Mouse (Mus musculus): ENCODE measurements at regions not wholly inside any gene's neighbourhood (a gene's known extent, or its start where the extent isn't known, plus 50 kb on each side); places are given as distances from the start of the nearest gene placed in this dataset.

DNA sequence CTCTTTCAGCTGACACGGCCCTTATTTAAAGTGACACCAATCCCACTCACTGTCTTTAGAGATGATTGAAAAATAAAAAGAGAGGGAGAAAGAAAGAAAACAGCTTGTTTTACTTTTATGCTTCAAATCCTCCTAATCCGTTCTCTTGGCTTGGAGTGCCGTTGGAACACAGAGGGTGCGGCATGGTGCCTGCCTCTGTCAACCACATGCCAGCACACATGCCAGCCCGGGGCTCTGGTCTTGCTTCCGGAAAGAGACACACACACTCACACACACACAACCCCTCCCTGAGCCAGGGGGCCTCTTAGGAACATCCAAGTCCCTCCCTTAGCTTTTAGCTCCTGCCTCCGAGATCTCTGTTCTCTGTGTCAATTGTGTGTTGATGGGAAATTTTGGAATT, 116.2 kb upstream of the 3110018I06Rik start:
- DNase-seq (ENCODE audit: low read depth, low spot score), result no peak

DNA sequence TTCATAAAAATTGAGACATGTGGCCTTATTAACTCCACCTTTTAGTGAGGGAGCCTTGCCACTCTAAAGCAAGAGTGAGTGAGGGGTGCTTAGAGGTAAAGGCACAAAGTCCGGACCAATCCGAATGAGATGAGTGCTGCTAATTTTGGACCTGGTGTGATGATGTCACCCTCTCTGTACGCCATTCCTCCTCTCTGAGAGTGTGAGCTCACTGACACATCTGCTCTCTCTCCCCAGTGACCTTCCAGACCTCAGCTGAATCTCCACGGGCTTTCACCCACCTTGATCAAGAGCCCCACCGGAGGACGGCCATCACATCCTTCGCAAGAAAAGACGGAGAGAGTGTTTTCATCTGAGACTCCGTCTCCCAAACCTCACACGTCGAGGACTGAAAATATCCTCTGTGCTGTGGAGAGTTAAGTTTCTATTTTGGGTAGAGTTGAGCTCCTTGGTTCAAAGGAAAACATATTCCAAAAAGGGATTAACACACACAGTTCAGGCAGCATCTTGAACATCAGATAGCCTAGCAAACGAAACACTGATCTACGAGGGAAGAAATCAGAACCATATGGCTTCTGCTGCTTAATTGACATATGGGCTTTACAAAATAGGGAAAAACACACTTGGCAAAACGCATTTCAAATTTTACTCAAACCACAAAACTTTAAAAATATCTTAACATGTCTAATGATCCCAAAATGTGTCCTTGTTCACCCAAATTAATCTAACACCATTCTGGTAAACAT, 96.2 kb upstream of the 3110018I06Rik start:
- no peak for DNase-seq (ENCODE audit: low read depth, low spot score)

DNA sequence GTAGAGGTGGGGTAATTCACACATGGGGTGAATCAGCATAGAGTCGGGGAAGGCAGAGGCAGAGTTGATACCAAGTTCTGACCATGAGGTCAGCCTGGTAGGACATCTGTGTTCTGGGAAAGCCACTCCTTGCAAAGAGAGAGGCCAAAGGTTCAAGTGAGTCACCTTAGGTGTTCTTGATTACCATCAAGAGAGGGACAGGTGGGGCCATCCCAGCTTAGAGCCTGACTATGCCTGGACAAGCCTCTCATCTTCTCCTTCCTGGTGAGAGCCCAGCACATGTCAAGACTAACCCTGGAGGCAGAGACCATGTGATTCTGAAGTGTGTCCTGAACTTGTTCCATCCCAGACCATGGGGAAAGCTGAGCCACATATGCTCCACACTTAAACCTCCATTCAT, 94.0 kb upstream of the 3110018I06Rik start:
- DNase-seq (ENCODE audit: low read depth, low spot score), result no peak

DNA sequence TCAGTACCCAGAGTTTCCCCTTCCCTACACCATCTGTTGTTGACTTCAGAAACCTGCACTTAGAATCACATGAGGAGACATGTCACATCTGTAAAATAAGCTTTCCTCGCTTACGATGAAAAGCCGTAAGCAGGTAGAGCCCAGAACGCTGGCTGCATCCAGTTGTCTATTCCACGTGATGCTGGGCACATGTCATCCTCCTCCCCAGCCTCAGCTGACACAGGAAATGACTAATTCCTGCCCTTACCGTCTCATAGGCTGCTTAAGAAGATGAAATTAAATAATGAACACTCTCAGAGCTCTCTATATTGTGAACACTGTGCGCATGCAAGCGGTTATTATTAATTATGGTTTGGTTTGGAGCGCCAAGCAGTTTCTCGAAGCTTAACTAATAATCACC, 83.6 kb upstream of the 3110018I06Rik start:
- peak; percentile 63 for DNase-seq (ENCODE audit: low read depth, low spot score)

DNA sequence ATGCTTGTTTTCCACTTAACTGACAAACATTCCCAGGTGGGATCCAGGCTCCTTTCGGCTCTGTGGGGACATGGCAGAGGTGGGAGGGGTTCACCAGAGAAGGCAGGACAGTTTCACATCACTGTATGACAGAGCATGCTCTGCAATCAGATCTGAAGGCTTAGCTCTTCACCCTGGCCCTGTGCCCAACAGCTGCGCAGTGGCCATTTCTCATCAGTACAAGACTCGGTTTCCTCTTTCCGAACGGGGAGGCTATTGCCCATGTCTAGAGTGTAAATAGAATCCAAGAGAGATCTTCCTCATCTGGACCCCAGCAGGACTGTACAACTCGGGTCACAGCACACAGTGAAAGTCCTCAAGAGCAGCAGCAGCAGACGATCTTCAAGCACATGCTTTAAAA, 64.5 kb upstream of the 3110018I06Rik start:
- DNase-seq (ENCODE audit: low read depth, low spot score), result no peak

DNA sequence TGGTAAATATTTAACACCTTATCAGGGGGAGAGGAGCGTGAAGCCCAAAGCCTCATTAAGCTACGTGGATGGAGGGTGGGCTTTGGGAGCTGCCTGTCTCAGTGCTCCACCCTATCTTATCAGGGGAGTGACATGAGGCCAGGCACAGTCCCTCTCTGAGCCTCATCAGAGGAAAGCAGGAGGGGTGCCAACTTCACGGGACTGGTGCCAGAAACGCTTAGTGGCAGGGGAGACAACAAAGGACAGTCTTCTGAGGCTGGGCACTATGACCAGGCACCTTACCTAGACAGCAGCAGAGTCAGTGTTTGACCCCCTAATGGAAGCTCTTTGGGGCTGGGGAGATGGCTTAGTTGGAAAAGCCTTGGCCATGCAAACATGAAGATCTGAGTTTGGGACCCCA, 49.9 kb upstream of the 3110018I06Rik start:
- DNase-seq (ENCODE audit: low read depth, low spot score), result no peak
